Mouse (Mus musculus): Measurements from ENCODE around the gene Rxfp1.
"Not testable (repeated sequence)": the region's sequence is repeated elsewhere in the genome, so short reads cannot be mapped to it uniquely, and the experiment has no call there.

Gene Rxfp1

DNA sequence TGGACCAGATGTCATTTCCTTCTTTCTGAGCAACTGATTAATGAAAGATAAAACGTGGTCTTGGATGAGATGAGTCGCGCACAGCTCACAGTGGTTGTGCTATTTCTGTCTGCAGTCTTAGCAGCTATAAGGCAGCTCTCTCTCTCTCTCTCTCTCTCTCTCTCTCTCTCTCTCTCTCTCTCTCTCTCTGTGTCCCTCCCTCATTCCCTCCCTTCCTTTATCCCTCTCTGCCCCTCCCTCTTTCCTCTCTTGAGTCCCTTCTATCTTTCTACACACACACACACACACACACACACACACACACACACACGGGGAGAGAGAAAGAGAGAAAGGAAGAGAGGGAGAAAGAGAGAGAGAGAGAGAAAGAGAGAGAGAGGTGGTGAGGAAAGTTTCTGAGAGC lies at the start of gene Rxfp1:
Rxfp1 (minus strand) TSS at position 101 of the 400 bp plus-strand sequence.
- in situ Hi-C loops (cut with MboI; ENCODE audit: low pct_unique_long_range_greater_than_20kb in 1 of 2, low sequenced_read_pairs in 2 of 2, unreplicated experiment in 1 of 2) = no loop called here

DNA sequence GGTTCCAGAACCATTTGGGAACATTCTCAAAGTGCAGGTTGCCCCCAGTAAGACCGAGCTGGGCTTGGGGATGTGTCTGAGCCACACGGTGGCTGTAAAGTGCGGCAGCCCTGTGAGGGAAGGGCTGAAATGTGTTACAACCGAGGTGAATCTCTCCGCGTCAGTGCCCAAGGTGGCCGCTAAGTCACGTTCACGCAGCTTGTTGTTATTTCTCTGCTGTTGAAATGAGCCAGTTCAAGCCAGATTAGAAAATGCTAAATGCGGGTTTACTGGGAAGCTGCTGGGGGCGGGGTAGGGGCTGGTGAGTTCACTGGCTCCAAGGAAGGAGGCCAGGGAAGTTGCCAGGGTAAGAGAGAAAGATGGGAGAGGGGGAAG lies 46.7 kb upstream of the Rxfp1 start:
- in situ Hi-C loops (cut with MboI; ENCODE audit: low pct_unique_long_range_greater_than_20kb in 1 of 2, low sequenced_read_pairs in 2 of 2, unreplicated experiment in 1 of 2) = no loop called here

DNA sequence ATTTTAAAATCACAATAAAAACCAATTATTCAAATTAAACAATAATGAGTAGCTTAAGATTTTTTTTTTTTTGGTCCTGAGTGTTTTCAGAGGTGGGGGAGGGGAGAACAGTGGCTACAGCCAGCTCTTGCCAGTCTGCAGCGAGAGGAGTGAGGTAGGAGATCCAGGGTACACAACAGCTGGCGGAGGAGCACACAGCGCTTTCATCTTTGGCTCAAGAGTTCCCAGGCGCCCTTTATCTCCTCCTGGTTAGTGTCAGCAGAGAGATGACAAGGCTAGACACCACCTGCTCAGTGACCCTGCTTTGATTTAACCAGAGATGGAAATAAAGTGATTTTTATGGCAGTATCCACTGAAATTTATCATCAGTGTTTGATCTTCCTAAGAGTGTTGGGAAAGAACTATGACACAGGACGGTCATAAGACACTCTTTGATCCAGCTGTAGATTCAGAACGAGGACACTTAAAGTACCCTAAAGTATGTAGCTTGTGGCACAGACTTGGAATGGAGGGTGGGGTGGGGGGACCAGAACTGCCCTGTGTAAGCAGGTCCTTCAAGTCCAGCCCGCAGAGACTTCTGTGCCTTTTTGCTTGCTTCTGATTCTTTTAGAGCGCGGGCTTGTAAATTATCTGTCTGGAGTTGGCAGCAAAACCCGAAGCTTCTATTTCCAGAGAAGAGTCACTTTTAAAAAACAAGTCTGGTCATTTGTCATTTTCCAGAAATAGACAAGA lies 46.1 kb upstream of the Rxfp1 start:
- in situ Hi-C loops (cut with MboI; ENCODE audit: low pct_unique_long_range_greater_than_20kb in 1 of 2, low sequenced_read_pairs in 2 of 2, unreplicated experiment in 1 of 2) = no loop called here

DNA sequence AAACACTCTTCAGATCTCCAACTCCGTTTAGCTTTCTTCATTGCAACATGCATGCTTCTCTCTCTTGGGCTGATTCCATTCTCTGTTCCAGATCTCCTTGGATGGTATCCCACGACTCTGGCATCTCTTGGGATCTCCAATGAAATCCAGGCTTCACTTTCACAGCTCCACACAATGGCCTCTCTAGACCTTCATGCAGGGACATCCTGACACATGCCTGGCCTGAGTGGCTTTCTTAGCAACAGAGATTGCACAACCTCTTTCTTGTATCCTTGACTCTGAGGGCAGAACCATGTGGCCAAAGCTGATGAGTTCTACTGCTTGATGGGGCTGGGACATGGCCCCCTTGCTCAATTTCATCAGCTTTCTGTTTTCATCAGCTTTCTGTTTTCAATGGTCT lies 35.0 kb upstream of the Rxfp1 start:
- in situ Hi-C loops (cut with MboI; ENCODE audit: low pct_unique_long_range_greater_than_20kb in 1 of 2, low sequenced_read_pairs in 2 of 2, unreplicated experiment in 1 of 2) = no loop called here

DNA sequence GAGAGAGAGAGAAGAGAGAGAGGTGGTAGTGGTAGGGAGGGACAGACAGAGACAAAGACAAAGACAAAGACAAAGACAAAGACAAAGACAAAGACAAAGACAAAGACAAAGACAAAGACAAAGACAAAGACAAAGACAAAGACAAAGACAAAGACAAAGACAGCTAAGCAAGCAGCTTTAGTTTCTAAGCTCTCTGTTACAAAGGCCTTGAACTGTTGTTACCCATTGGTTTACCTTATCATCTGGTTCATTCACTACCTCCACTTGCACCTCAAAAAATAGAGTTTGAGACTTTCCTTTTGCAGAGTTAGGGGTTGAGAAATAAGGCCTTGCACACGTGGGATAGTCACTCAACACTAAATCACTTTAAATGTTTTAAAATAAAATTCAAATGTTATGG lies 16.1 kb upstream of the Rxfp1 start:
- in situ Hi-C loops (cut with MboI; ENCODE audit: low pct_unique_long_range_greater_than_20kb in 1 of 2, low sequenced_read_pairs in 2 of 2, unreplicated experiment in 1 of 2) = no loop called here

DNA sequence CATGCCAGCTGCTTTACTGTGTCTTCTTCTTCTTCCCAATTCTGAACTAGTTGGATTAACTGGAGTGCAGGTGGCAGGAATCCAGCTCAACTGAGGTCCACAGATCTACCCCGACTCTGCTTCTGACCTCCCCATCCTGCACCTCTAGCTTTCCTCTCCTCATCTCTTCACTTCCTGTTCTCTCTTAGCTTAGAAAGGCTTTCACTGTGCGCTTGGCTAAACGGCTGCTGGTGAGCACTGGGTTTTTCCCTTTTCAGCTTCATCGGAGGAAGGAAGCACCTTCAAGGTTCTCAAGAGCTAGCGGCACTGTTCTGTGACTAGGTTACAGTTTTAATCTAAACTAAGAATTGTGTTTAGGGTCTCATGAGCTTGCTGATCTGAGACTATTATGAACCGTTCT lies 8.9 kb upstream of the Rxfp1 start:
- in situ Hi-C loops (cut with MboI; ENCODE audit: low pct_unique_long_range_greater_than_20kb in 1 of 2, low sequenced_read_pairs in 2 of 2, unreplicated experiment in 1 of 2) = no loop called here

GRCm38 (mm10) chr3:79745101-79745500 lies 7.4 kb upstream of the Rxfp1 start:
- in situ Hi-C loops (cut with MboI; ENCODE audit: low pct_unique_long_range_greater_than_20kb in 1 of 2, low sequenced_read_pairs in 2 of 2, unreplicated experiment in 1 of 2) = no loop called here

GRCm38 (mm10) chr3:79744415-79744814 lies 6.7 kb upstream of the Rxfp1 start:
- in situ Hi-C loops (cut with MboI; ENCODE audit: low pct_unique_long_range_greater_than_20kb in 1 of 2, low sequenced_read_pairs in 2 of 2, unreplicated experiment in 1 of 2) = no loop called here

- in situ Hi-C loops (cut with MboI; ENCODE audit: low pct_unique_long_range_greater_than_20kb in 1 of 2, low sequenced_read_pairs in 2 of 2, unreplicated experiment in 1 of 2) = no loop called here
These were observed 2.7 kb upstream of the Rxfp1 start for GRCm38 (mm10) chr3:79740351-79740750.

DNA sequence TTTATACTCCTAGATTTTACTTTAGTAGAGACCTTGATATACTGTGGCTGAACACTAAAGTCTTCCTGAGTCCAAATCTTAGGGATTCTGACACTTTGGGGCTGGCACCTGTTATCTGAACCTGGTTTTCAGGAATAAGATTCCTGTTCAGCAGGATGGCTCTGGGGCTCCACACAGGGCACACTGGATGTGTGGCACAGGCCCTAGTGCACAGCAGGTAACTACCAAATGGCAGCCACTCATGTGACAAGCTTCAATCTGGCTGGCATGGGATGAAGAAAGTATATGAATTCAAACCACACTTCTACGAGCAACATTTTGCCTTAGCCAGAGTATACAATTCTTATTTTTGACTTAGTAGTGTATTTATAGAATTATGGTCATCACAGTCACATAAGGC lies 771 bp upstream of the Rxfp1 start:
- in situ Hi-C loops (cut with MboI; ENCODE audit: low pct_unique_long_range_greater_than_20kb in 1 of 2, low sequenced_read_pairs in 2 of 2, unreplicated experiment in 1 of 2) = no loop called here

GRCm38 (mm10) chr3:79726506-79727075 lies 11.1 kb downstream of the Rxfp1 start:
- in situ Hi-C loops (cut with MboI; ENCODE audit: low pct_unique_long_range_greater_than_20kb in 1 of 2, low sequenced_read_pairs in 2 of 2, unreplicated experiment in 1 of 2) = no loop called here

DNA sequence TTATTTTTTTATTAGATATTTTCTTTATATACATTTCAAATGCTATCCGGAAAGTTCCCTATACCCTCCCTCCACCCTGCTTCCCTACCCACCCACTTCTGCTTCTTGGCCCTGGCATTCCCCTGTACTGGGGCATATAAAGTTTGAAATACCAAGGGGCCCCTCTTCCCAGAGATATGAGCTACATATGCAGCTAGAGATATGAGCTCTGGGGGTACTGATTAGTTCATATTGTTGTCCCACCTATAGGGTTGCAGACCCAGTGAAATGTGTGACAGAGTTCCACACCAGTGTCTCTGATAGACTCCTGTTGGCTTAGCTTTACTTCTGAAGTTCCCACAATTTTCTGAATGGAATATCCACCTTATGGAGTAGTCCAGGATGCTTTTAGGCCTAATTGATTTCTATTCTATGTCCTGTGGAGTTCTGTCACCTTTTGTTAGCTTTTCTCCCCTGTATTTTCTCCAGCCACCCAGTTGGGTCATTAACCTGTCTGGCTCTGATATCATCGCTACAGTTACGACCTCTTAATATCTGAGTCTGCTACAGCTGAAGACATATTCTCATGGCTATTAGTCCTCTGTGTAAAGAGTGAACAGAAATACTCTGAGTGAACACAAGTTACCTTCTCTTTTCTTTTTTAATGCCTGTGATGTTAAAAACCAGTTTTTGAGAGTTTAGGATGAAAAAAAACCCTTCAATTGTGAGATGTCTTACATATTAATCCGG lies 16.8 kb downstream of the Rxfp1 start:
- in situ Hi-C loops (cut with MboI; ENCODE audit: low pct_unique_long_range_greater_than_20kb in 1 of 2, low sequenced_read_pairs in 2 of 2, unreplicated experiment in 1 of 2) = no loop called here

DNA sequence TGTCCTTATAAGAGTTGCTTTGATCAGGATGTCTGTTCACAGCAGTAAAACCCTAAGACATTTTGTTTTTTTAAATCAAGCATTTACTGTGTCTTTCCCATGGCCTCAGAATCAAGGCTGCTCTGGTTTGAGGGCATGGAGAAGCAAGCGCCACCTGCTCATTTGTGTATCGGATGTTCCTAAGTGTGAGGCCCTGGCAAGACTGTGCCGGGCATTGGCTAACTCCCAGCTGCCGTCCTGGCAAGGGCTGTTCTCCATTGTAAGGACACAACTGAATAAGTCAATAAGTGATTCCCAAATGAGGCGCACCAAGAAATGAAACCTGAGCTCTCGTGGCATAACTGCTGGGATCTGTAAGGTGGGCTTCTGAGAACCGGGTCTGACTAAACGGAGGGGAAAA lies 31.2 kb downstream of the Rxfp1 start:
- in situ Hi-C loops (cut with MboI; ENCODE audit: low pct_unique_long_range_greater_than_20kb in 1 of 2, low sequenced_read_pairs in 2 of 2, unreplicated experiment in 1 of 2) = no loop called here

DNA sequence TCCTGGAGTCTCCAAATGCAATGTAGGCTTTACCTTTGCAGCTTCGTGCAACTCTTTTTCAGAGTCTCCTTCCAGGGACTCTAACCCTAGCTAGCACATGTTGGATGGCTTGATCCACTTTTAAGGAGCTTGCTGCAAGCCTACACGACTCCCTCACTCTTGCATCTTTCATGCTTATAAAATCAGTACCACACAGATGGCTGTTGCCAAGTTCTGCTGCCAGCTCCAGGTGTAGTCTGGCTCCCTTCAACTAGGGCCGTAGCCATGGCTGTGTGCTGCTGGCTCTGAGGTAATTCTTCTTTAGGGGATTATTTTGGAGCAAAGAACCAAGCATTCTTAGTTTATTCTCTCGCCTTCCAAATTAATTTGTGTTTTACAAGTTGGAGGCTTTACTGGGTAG lies 34.5 kb downstream of the Rxfp1 start:
- in situ Hi-C loops (cut with MboI; ENCODE audit: low pct_unique_long_range_greater_than_20kb in 1 of 2, low sequenced_read_pairs in 2 of 2, unreplicated experiment in 1 of 2) = no loop called here

- in situ Hi-C loops (cut with MboI; ENCODE audit: low pct_unique_long_range_greater_than_20kb in 1 of 2, low sequenced_read_pairs in 2 of 2, unreplicated experiment in 1 of 2) = no loop called here
These were observed 45.7 kb downstream of the Rxfp1 start for GRCm38 (mm10) chr3:79691957-79692356.

DNA sequence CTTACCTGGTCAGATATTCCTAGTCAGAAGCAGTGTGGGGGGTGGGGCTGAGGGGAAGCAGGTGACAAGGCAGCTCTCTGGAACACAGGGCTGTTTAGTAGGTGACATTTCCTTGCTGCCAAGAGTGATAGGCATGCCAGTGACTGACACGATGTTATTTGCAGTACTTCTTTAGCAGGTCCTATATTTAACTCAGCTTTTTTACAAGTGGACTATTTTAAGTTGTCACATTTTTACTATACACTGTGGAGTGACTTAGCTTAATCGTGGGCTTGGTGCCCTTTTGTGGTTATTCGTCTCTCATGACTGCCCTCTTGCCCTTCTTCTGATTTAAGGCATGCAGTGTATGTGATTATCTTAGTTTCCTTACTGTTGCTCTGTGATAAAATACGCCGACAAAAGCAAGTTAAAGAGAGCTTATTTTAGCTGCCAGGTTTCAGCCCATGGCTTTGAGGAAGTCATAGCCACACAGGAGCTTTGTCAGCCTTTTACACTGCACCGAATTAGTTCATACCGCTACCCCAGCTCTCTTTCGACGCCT lies 47.5 kb downstream of the Rxfp1 start:
- in situ Hi-C loops (cut with MboI; ENCODE audit: low pct_unique_long_range_greater_than_20kb in 1 of 2, low sequenced_read_pairs in 2 of 2, unreplicated experiment in 1 of 2) = no loop called here

- in situ Hi-C loops (cut with MboI; ENCODE audit: low pct_unique_long_range_greater_than_20kb in 1 of 2, low sequenced_read_pairs in 2 of 2, unreplicated experiment in 1 of 2) = not testable (repeated sequence)
These were observed 49.6 kb downstream of the Rxfp1 start for GRCm38 (mm10) chr3:79688101-79688500.

DNA sequence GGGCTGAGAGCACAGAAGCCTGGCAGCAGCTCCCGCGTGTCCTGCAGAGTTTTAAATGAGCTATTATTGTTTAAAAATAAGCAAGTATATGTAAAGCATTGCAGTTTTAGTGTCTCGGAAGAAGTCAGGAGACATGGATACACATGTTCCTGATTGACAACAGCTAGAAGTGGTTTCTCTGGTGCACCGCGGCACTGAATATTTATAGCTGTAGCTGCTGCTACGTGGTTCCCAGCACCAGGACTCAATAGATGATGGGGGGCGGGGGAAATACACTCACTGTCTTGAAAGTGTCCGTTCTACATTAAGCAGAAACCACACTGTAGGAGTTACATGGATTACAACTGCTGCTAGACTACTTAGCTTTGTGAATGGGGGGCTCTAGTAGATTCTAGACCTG lies 54.2 kb downstream of the Rxfp1 start:
- in situ Hi-C loops (cut with MboI; ENCODE audit: low pct_unique_long_range_greater_than_20kb in 1 of 2, low sequenced_read_pairs in 2 of 2, unreplicated experiment in 1 of 2) = no loop called here

DNA sequence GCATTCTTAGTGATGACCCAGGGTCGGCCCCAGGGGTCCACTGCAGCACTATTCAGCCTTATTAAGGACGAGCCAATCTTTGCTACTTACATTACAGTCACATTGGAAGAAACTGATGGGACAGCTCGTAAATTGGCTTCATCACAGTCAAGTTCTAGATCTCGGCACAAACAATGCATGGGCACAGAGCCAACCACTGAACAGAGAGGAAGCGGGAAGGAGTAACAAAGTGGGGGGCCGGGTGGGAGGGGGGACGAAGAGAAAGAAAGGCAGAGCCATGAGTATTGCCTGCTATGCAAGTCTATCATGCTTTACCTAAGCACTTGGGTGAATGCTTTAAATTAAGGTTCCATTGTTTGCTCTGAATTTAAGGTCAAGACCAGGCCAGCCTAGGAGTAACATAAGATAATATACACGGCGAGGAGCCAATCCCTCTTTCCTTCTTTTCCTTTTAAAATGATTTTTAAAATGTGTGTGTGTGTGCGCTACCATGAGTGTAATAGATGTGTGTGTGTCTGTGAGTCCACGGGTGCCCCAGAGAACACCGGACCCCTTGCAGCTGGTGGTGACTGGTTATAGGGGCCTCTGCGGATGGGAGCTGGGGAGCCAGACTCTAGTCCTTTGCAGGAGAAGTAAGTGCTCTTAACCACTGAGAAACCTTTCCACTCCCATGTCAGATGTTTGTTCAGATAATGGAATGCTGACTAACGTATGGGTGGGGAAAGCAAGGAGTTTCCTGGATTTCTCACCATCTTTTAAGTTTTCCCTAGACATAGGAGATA lies 55.1 kb downstream of the Rxfp1 start:
- in situ Hi-C loops (cut with MboI; ENCODE audit: low pct_unique_long_range_greater_than_20kb in 1 of 2, low sequenced_read_pairs in 2 of 2, unreplicated experiment in 1 of 2) = no loop called here

Data from mouse embryonic stem cell (cell line).